Mouse (Mus musculus) hindbrain, embryonic 15.5 days (tissue): ENCODE data around the gene 3100002H09Rik. TPM values are rescaled to one million over a fixed set of nuclear protein-coding genes. Genes with fewer than 3 reads are reported as not detected.

ENCODE experiments used
- ATAC-seq: fragments of 200-750 bp; cut with Nextera tagmentation; 2 replicates; pipeline ENCODE4 v1.8.0; 2017; ENCODE audit warnings: low read depth, moderate number of reproducible peaks, moderate TSS enrichment; ENCODE audit not compliant: low FRiP score
- H3K27ac ChIP-seq: fragments of 300-500 bp; sonication (generic); replicated peaks from 2 replicates; pipeline ENCODE4 v1.5.1; 2015; ENCODE audit warnings: mild to moderate bottlenecking, inconsistent platforms
- H3K27me3 ChIP-seq: fragments of 300-500 bp; sonication (generic); 2 replicates; pipeline ENCODE4 v1.6.1; 2015; ENCODE audit warnings: control low read depth, inconsistent platforms
- H3K36me3 ChIP-seq: fragments of 300-500 bp; sonication (generic); 2 replicates; pipeline ENCODE4 v1.6.1; 2015; ENCODE audit warnings: control low read depth, inconsistent platforms
- H3K4me1 ChIP-seq: fragments of 300-500 bp; sonication (generic); replicated peaks from 2 replicates; pipeline ENCODE4 v1.6.1; 2015; ENCODE audit warnings: control low read depth, inconsistent platforms
- H3K4me2 ChIP-seq: fragments of 300-500 bp; sonication (generic); 2 replicates; pipeline ENCODE4 v1.6.1; 2015; ENCODE audit warnings: moderate library complexity, mild to moderate bottlenecking, inconsistent platforms
- H3K4me3 ChIP-seq: fragments of 300-500 bp; sonication (generic); 2 replicates; pipeline ENCODE4 v1.5.1; 2015; ENCODE audit warnings: mild to moderate bottlenecking, inconsistent platforms
- H3K9ac ChIP-seq: fragments of 300-500 bp; sonication (generic); 2 replicates; pipeline ENCODE4 v1.6.1; 2015; ENCODE audit warnings: inconsistent platforms
- H3K9me3 ChIP-seq: fragments of 300-500 bp; sonication (generic); 2 replicates; pipeline ENCODE4 v1.6.1; 2016; ENCODE audit warnings: control low read depth, inconsistent platforms
- WGBS: fragments of 180-500 bp; shearing (Covaris S2); methylation state at CpG from one replicate; pipeline ENCODE4 v1.1.7; 2015; 5-methylcytosine and 5-hydroxymethylcytosine counted together
- polyA plus RNA-seq: library from polyadenylated mRNA; unstranded; fragments of >200 nt; fragmentation: Nextera tagmentation; extraction: Ambion mirVana; gene quantifications from 2 replicates; pipeline ENCODE4 v1.2.1, GENCODE M21; 2015

The 3100002H09Rik gene
- polyA plus RNA-seq, 1 experiment from 2014 or later = 0.23 TPM

DNA sequence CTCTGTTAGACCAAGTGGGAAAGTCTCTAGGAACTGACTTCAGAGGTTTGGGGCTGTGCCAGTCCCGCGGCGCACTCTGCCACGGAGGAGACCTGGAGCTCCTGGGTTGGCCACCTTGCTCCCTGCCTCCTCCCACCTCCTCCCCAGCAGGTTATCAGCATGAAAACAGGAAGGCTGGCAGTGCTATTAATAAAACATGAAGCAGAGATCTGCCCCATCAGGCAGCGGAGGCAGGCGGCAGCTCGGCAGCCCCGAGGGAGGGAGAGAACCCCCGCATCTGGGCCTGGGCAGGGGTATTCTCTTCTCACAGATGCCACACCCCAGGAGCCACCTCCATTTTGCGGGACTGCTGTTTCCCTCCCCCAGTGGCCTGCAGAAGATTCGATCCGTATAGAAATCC, 29.1 kb upstream of the 3100002H09Rik start:
- Histone ChIP-seq H3K4me3 (no peak overlapping the region), H3K27me3 (peaks cover 10% of the 10 kb centered on the region), H3K4me1 (peaks cover 6% of the 10 kb centered on the region), H3K9me3 (no peaks in the 10 kb centered on the region), H3K36me3 (no peaks in the 10 kb centered on the region), H3K27ac (no peak overlapping the region), H3K4me2 (peak overlapping the region; percentile 18; the same call in 1 of the 2 replicates), H3K9ac (no peak overlapping the region)
- WGBS = 15% methylated on average over 12 of the region's 12 CpGs
- ATAC-seq = no peak

GRCm38 (mm10) chr4:124633281-124633680, 22.7 kb upstream of the 3100002H09Rik start:
- H3K9ac ChIP-seq = no peak overlapping the region
- H3K4me3 ChIP-seq = no peak overlapping the region
- H3K36me3 ChIP-seq = no peaks in the 10 kb centered on the region
- no peaks in the 10 kb centered on the region for H3K9me3 ChIP-seq
- no peaks in the 10 kb centered on the region for H3K4me1 ChIP-seq
- H3K4me2 ChIP-seq = no peak overlapping the region
- H3K27ac ChIP-seq = no peak overlapping the region
- no peak for ATAC-seq
- WGBS = 10% methylated on average over 9 of the region's 9 CpGs
- H3K27me3 ChIP-seq = peaks cover 7% of the 10 kb centered on the region; the same call in 1 of the 2 replicates

- WGBS = 46% methylated on average over 10 of the region's 10 CpGs
- Histone ChIP-seq H3K36me3 (no peaks in the 10 kb centered on the region), H3K27me3 (peaks cover 7% of the 10 kb centered on the region; the same call in 1 of the 2 replicates), H3K4me3 (no peak overlapping the region), H3K27ac (no peak overlapping the region), H3K9me3 (no peaks in the 10 kb centered on the region), H3K4me2 (no peak overlapping the region), H3K4me1 (no peaks in the 10 kb centered on the region), H3K9ac (no peak overlapping the region)
- ATAC-seq = no peak
Measured at GRCm38 (mm10) chr4:124632856-124633255, 22.3 kb upstream of the 3100002H09Rik start.

DNA sequence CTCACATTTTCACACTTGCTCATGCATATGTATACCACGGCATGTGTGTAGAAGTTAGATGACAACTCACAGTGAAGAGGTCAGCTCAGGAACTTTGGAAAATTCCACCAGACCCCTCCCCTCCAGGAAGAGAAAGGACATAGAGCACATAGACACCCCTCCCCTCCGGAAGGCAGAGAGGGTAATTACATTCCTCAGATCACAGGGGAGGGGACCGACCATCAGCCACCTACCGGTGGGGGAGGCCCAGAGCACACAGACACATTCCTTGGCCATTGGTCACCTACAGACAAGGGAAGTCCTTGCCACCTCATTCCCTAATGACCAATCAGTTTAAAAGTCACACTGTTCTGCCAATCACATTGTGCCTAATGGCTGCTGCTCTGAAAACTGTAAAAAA, 20.9 kb upstream of the 3100002H09Rik start:
- no peak overlapping the region for H3K4me2 ChIP-seq
- H3K27me3 ChIP-seq = peaks cover 7% of the 10 kb centered on the region; the same call in 1 of the 2 replicates
- no peak overlapping the region for H3K9ac ChIP-seq
- no peaks in the 10 kb centered on the region for H3K9me3 ChIP-seq
- no peak overlapping the region for H3K27ac ChIP-seq
- H3K4me1 ChIP-seq = no peaks in the 10 kb centered on the region
- no peak overlapping the region for H3K4me3 ChIP-seq
- 58% methylated on average over 4 of the region's 4 CpGs for WGBS
- ATAC-seq = no peak
- H3K36me3 ChIP-seq = no peaks in the 10 kb centered on the region

DNA sequence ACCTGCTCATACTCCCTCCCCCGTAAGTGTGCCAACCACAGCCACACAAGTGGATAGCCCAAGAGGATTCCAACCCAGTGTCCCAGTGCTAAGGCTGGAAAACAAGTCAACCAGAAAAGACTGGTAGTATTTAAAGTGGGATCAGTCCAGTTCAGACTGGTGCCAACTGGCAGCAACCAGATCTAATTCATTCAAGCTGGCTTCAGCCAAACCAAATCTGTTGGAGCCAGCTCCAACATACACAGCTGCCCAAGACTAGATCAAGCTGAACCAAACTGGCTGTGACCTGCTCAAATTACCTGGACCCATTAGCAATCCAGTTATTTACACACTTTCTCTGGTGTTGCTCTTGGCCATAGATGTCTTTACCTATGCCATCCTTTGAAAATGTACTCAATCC, 16.2 kb upstream of the 3100002H09Rik start:
- Histone ChIP-seq H3K27ac (no peak overlapping the region), H3K4me3 (no peak overlapping the region), H3K36me3 (no peaks in the 10 kb centered on the region), H3K4me1 (peaks cover 10% of the 10 kb centered on the region; the same call in 1 of the 2 replicates), H3K4me2 (no peak overlapping the region), H3K27me3 (no peaks in the 10 kb centered on the region; the same call in 1 of the 2 replicates), H3K9ac (no peak overlapping the region), H3K9me3 (no peaks in the 10 kb centered on the region)
- no peak for ATAC-seq
- WGBS = 36% methylated on average over 1 of the region's 1 CpGs

- Histone ChIP-seq H3K9ac (no peak overlapping the region), H3K9me3 (no peaks in the 10 kb centered on the region), H3K27ac (0 out of 2 replicates have a peak overlapping the region, but pooled peaks have one; percentile 5), H3K27me3 (no peaks in the 10 kb centered on the region), H3K4me1 (peaks cover 18% of the 10 kb centered on the region), H3K36me3 (no peaks in the 10 kb centered on the region), H3K4me3 (no peak overlapping the region), H3K4me2 (no peak overlapping the region)
- WGBS = 29% methylated on average over 7 of the region's 7 CpGs
- peak; percentile 38; the same call in 1 of the 2 replicates for ATAC-seq
Measured at GRCm38 (mm10) chr4:124624111-124624581, 13.5 kb upstream of the 3100002H09Rik start.

GRCm38 (mm10) chr4:124622566-124622965, 12.0 kb upstream of the 3100002H09Rik start:
- H3K36me3 ChIP-seq = no peaks in the 10 kb centered on the region
- H3K9ac ChIP-seq = no peak overlapping the region
- H3K4me2 ChIP-seq = no peak overlapping the region
- no peaks in the 10 kb centered on the region for H3K9me3 ChIP-seq
- peaks cover 24% of the 10 kb centered on the region for H3K4me1 ChIP-seq
- no peak for ATAC-seq
- no peak overlapping the region for H3K4me3 ChIP-seq
- H3K27ac ChIP-seq = no peak overlapping the region
- no peaks in the 10 kb centered on the region for H3K27me3 ChIP-seq
- WGBS = 90% methylated on average over 5 of the region's 5 CpGs

GRCm38 (mm10) chr4:124621406-124621805, 10.8 kb upstream of the 3100002H09Rik start:
- no peak for ATAC-seq
- Histone ChIP-seq H3K4me1 (peaks cover 27% of the 10 kb centered on the region), H3K9me3 (no peaks in the 10 kb centered on the region), H3K4me2 (no peak overlapping the region), H3K27ac (no peak overlapping the region), H3K9ac (no peak overlapping the region), H3K4me3 (no peak overlapping the region), H3K27me3 (peaks cover 4% of the 10 kb centered on the region; the same call in 1 of the 2 replicates), H3K36me3 (no peaks in the 10 kb centered on the region)
- 55% methylated on average over 11 of the region's 11 CpGs for WGBS

- H3K4me1 ChIP-seq = peaks cover 30% of the 10 kb centered on the region
- no peak overlapping the region for H3K4me2 ChIP-seq
- no peaks in the 10 kb centered on the region for H3K36me3 ChIP-seq
- ATAC-seq = no peak
- 9% methylated on average over 16 of the region's 16 CpGs for WGBS
- H3K9ac ChIP-seq = no peak overlapping the region
- peaks cover 9% of the 10 kb centered on the region; the same call in 1 of the 2 replicates for H3K27me3 ChIP-seq
- no peak overlapping the region for H3K4me3 ChIP-seq
- H3K9me3 ChIP-seq = no peaks in the 10 kb centered on the region
- H3K27ac ChIP-seq = no peak overlapping the region
Measured at GRCm38 (mm10) chr4:124618599-124618998, 8.0 kb upstream of the 3100002H09Rik start.

- Histone ChIP-seq H3K4me2 (no peak overlapping the region), H3K4me1 (peaks cover 31% of the 10 kb centered on the region), H3K27ac (no peak overlapping the region), H3K4me3 (no peak overlapping the region), H3K9me3 (no peaks in the 10 kb centered on the region), H3K27me3 (peaks cover 9% of the 10 kb centered on the region; the same call in 1 of the 2 replicates), H3K9ac (no peak overlapping the region), H3K36me3 (no peaks in the 10 kb centered on the region)
- ATAC-seq = no peak
- 50% methylated on average over 1 of the region's 1 CpGs for WGBS
Measured at GRCm38 (mm10) chr4:124616636-124617035, 6.0 kb upstream of the 3100002H09Rik start.

DNA sequence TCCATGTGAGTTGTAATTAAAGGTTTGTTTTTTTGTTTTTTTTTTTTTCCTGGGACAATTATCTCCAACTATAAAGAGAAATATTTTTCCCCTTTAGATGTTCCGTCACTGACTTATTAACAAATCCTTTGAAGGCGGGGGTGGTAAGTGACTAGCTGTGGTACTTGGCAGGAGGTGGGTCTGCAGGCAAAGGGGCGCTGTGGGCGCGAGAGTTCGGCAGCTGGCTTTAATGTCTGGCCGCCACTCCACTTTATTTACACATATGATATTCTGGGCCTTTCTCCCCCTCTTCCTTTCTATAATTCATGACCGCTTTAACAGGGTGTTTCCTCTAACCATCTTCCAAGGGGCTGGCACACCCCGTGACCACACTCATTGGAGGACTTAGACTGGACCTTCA, 5.4 kb upstream of the 3100002H09Rik start:
- Histone ChIP-seq H3K4me2 (no peak overlapping the region), H3K27me3 (peaks cover 9% of the 10 kb centered on the region; the same call in 1 of the 2 replicates), H3K27ac (0 out of 2 replicates have a peak overlapping the region, but pooled peaks have one; percentile 16), H3K36me3 (no peaks in the 10 kb centered on the region), H3K4me3 (no peak overlapping the region), H3K9ac (no peak overlapping the region), H3K4me1 (peaks cover 25% of the 10 kb centered on the region), H3K9me3 (no peaks in the 10 kb centered on the region)
- no peak for ATAC-seq
- WGBS = 44% methylated on average over 9 of the region's 9 CpGs

DNA sequence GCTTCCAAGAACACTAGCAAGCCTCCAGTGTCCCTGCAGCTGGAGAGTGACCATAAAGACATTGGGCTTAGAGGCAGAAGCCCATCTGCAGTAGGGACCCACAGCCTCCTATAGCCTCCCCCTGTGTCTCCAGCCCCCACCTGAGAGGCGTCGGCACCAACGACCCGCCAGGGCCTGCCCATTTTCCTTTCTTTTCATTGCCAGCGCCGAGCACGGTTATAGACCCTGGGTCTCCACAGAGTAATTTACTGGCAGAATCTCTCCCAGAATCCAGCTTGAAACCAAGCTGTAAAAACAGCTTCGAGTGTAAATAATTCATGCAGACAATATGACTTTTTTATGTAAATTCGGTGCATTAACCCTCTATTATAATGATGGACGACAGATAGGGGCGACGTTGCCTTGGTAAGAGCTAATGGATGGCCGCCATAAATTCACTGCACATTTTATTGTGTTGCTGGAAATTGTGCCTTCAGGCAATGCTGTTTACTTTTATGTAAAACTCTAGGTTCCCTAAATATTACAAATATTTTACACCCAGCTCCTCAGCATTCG, 4.9 kb upstream of the 3100002H09Rik start:
- ATAC-seq = peak; percentile 66; the same call in 1 of the 2 replicates
- Histone ChIP-seq H3K36me3 (no peaks in the 10 kb centered on the region), H3K9me3 (no peaks in the 10 kb centered on the region), H3K27ac (peak overlapping the region; percentile 48; the same call in 1 of the 2 replicates), H3K9ac (no peak overlapping the region), H3K27me3 (peaks cover 9% of the 10 kb centered on the region; the same call in 1 of the 2 replicates), H3K4me3 (no peak overlapping the region), H3K4me2 (no peak overlapping the region), H3K4me1 (peaks cover 25% of the 10 kb centered on the region)
- WGBS = 30% methylated on average over 14 of the region's 14 CpGs
